Mouse (Mus musculus) brain, embryonic 14.5 days (tissue): ENCODE measurements at regions not wholly inside any gene's neighbourhood (a gene's known extent, or its start where the extent isn't known, plus 50 kb on each side); places are given as distances from the start of the nearest gene placed in this dataset.

Source experiments
- CTCF ChIP-seq: fragments of 200-500 bp; IDR thresholded peaks from 2 replicates; pipeline ENCODE4 v1.5.1; 2012; ENCODE audit warnings: inconsistent platforms, mild to moderate bottlenecking, moderate library complexity, borderline replicate concordance; ENCODE audit not compliant: insufficient read depth, insufficient read length; ENCODE audit errors: extremely low read depth
- POLR2A ChIP-seq: fragments of 200-500 bp; IDR thresholded peaks from 2 replicates; pipeline ENCODE4 v1.6.1; 2012; ENCODE audit warnings: mild to moderate bottlenecking, inconsistent platforms, borderline replicate concordance; ENCODE audit not compliant: poor library complexity, insufficient read depth, insufficient read length, severe bottlenecking; ENCODE audit errors: extremely low read depth

- TF ChIP-seq CTCF, result no peak
- TF ChIP-seq POLR2A, result no peak
Measured at GRCm38 (mm10) chr16:8348645-8349044, 76.3 kb downstream of the Tmem114 start.
